Mouse (Mus musculus): ENCODE results near the gene Mturn. TPM values are rescaled to one million over a fixed set of nuclear protein-coding genes. Genes with fewer than 3 reads are reported as not detected.

The Mturn gene
- total and polyA plus RNA-seq, 3 experiments = 0.96 to 3.2 (median 1.9) TPM

- H3K9me3 ChIP-seq (replicated peaks) = no peaks in the 10 kb centered on the region
Measured at GRCm38 (mm10) chr6:54751621-54752020, 70.2 kb downstream of the Mturn start.

GRCm38 (mm10) chr6:54752076-54752475, 70.7 kb downstream of the Mturn start:
- H3K9me3 ChIP-seq (replicated peaks) = no peaks in the 10 kb centered on the region
- DNase-seq (ENCODE audit: low spot score) = no peak
- TF ChIP-seq POLR2AphosphoS5 (IDR thresholded peaks at IDR 0.05; ENCODE audit: insufficient replicate concordance, low read depth, low read length) (no peak), GATA1 (IDR thresholded peaks at IDR 0.05; ENCODE audit: borderline replicate concordance, low read length) (no peak), GATA2 (IDR thresholded peaks at IDR 0.05; ENCODE audit: borderline replicate concordance, low read depth, low read length) (no peak), CTCF (IDR thresholded peaks at IDR 0.05; ENCODE audit: low read depth, low read length) (no peak), TAL1 (conservative IDR thresholded peaks at IDR 0.05; ENCODE audit: low read depth, low read length) (no peak)
- H3K4me3 ChIP-seq (ENCODE audit: low read depth, low read length) = no peak overlapping the region
- no peak for ATAC-seq (ENCODE audit: extremely low read depth, insufficient number of reproducible peaks, low FRiP score, poor library complexity, severe bottlenecking)
- no peaks in the 10 kb centered on the region for H3K27me3 ChIP-seq (ENCODE audit: insufficient read depth, low read length)
- no peaks in the 10 kb centered on the region for H3K4me1 ChIP-seq (ENCODE audit: insufficient read depth, low read depth, low read length)
- H3K36me3 ChIP-seq (replicated peaks) = no peaks in the 10 kb centered on the region

More at GRCm38 (mm10) chr6:54751621-54752020, 70.2 kb downstream of the Mturn start:
- H3K4me1 ChIP-seq (ENCODE audit: insufficient read depth, low read depth, low read length) = no peaks in the 10 kb centered on the region
- TF ChIP-seq GATA1 (IDR thresholded peaks at IDR 0.05; ENCODE audit: borderline replicate concordance, low read length) = no peak
- TF ChIP-seq TAL1 (conservative IDR thresholded peaks at IDR 0.05; ENCODE audit: low read depth, low read length) = no peak
- TF ChIP-seq CTCF (IDR thresholded peaks at IDR 0.05; ENCODE audit: low read depth, low read length) = no peak
- TF ChIP-seq GATA2 (IDR thresholded peaks at IDR 0.05; ENCODE audit: borderline replicate concordance, low read depth, low read length) = no peak
- no peak for TF ChIP-seq POLR2AphosphoS5 (IDR thresholded peaks at IDR 0.05; ENCODE audit: insufficient replicate concordance, low read depth, low read length)
- ATAC-seq (ENCODE audit: extremely low read depth, insufficient number of reproducible peaks, low FRiP score, poor library complexity, severe bottlenecking) (no peak), DNase-seq (ENCODE audit: low spot score) (no peak)
- H3K4me3 ChIP-seq (ENCODE audit: low read depth, low read length) = no peak overlapping the region
- H3K36me3 ChIP-seq (replicated peaks) = no peaks in the 10 kb centered on the region
- H3K27me3 ChIP-seq (ENCODE audit: insufficient read depth, low read length) = no peaks in the 10 kb centered on the region

Other genes starting within 250 kb of the Mturn start
- gene Scrn1, start 115.1 kb upstream of the Mturn start, total RNA-seq (2014; fragmentation: Nextera tagmentation) = not detected in 2 replicates
- 0.23 and 0.55 TPM in 2 replicates for gene Scrn1, start 115.1 kb upstream of the Mturn start, total RNA-seq (2017)
- gene Scrn1, start 115.1 kb upstream of the Mturn start, polyA plus RNA-seq (2012) = not detected in 2 replicates
- gene Plekha8, start 86.5 kb upstream of the Mturn start, total RNA-seq (2014; fragmentation: Nextera tagmentation) = 14.3 and 16.2 TPM in 2 replicates
- gene Plekha8, start 86.5 kb upstream of the Mturn start, total RNA-seq (2017) = 14.2 and 14.7 TPM in 2 replicates
- 1.5 and 1.7 TPM in 2 replicates for gene Plekha8, start 86.5 kb upstream of the Mturn start, polyA plus RNA-seq (2012)
- 5.2 and 6.7 TPM in 2 replicates for gene Fkbp14, start 84.3 kb upstream of the Mturn start, total RNA-seq (2014; fragmentation: Nextera tagmentation)
- gene Fkbp14, start 84.3 kb upstream of the Mturn start, total RNA-seq (2017) = 2.1 and 2.5 TPM in 2 replicates
- 0.03 and 0.11 TPM in 2 replicates for gene Fkbp14, start 84.3 kb upstream of the Mturn start, polyA plus RNA-seq (2012)
- gene Znrf2, start 135.3 kb downstream of the Mturn start, total RNA-seq (2014; fragmentation: Nextera tagmentation) = 39.5 and 41.1 TPM in 2 replicates
- 45.2 and 49.4 TPM in 2 replicates for gene Znrf2, start 135.3 kb downstream of the Mturn start, total RNA-seq (2017)
- gene Znrf2, start 135.3 kb downstream of the Mturn start, polyA plus RNA-seq (2012) = 20.3 and 36.6 TPM in 2 replicates